Mouse (Mus musculus) limb, embryonic 14.5 days (tissue): ENCODE data around the gene Ube2i. TPM values are rescaled to one million over a fixed set of nuclear protein-coding genes. Genes with fewer than 3 reads are reported as not detected.
"Not testable (repeated sequence)": the region's sequence is repeated elsewhere in the genome, so short reads cannot be mapped to it uniquely, and the experiment has no call there.

Experiments used
- ATAC-seq: fragments of 200-750 bp; cut with Nextera tagmentation; 2 replicates; pipeline ENCODE4 v1.8.0; 2017; ENCODE audit warnings: low read depth, moderate number of reproducible peaks, moderate TSS enrichment; ENCODE audit not compliant: low FRiP score
- DNase-seq: peaks from one replicate; pipeline ENCODE4 v3.0.0-alpha.2; 2015; ENCODE audit warnings: low spot score
- H3K27ac ChIP-seq: fragments of 300-500 bp; sonication (generic); replicated peaks from 2 replicates; pipeline ENCODE4 v1.5.1; 2014; ENCODE audit warnings: low read depth, mild to moderate bottlenecking, low read length, moderate library complexity, mixed read lengths
- H3K27me3 ChIP-seq: fragments of 300-500 bp; sonication (generic); 2 replicates; pipeline ENCODE4 v1.6.1; 2014; ENCODE audit warnings: low read length, mixed read lengths; ENCODE audit not compliant: control insufficient read depth, insufficient read depth
- H3K36me3 ChIP-seq: fragments of 300-500 bp; sonication (generic); 2 replicates; pipeline ENCODE4 v1.6.1; 2014; ENCODE audit warnings: mild to moderate bottlenecking, low read length, moderate library complexity, mixed read lengths; ENCODE audit not compliant: control insufficient read depth, insufficient read depth
- H3K4me1 ChIP-seq: fragments of 300-500 bp; sonication (generic); 2 replicates; pipeline ENCODE4 v1.6.1; 2014; ENCODE audit warnings: antibody characterized with exemption, low read length, mixed read lengths; ENCODE audit not compliant: control insufficient read depth, insufficient read depth
- H3K4me2 ChIP-seq: fragments of 300-500 bp; sonication (generic); replicated peaks from 2 replicates; pipeline ENCODE4 v1.6.1; 2014; ENCODE audit warnings: low read depth, mild to moderate bottlenecking, low read length, moderate library complexity; ENCODE audit not compliant: severe bottlenecking
- H3K4me3 ChIP-seq: fragments of 300-500 bp; sonication (generic); replicated peaks from 2 replicates; pipeline ENCODE4 v1.5.1; 2014; ENCODE audit warnings: low read length
- H3K9ac ChIP-seq: fragments of 300-500 bp; sonication (generic); 2 replicates; pipeline ENCODE4 v1.6.1; 2014; ENCODE audit warnings: mild to moderate bottlenecking, low read depth, low read length, moderate library complexity; ENCODE audit not compliant: severe bottlenecking
- H3K9me3 ChIP-seq: fragments of 300-500 bp; sonication (generic); 2 replicates; pipeline ENCODE4 v1.6.1; 2016; ENCODE audit warnings: low read length; ENCODE audit not compliant: control insufficient read depth
- POLR2A ChIP-seq: fragments of 200-500 bp; IDR thresholded peaks from 2 replicates; pipeline ENCODE4 v1.8.0; 2012; ENCODE audit warnings: inconsistent platforms, mild to moderate bottlenecking, moderate library complexity, borderline replicate concordance; ENCODE audit not compliant: insufficient read depth, insufficient read length; ENCODE audit errors: extremely low read depth
- whole genome bisulfite sequencing: fragments of 180-500 bp; shearing (Covaris S2); extraction: QIAGEN DNeasy Blood & Tissue Kit; methylation state at CpG from one replicate; pipeline ENCODE4 v1.1.7; 2014; 5-methylcytosine and 5-hydroxymethylcytosine counted together
- polyA plus RNA-seq, 2 experiments: library from polyadenylated mRNA; depleted of rRNA in 1 of 2; stranded (reverse) in 1 of 2; unstranded in 1 of 2; fragments of >200 nt; fragmentation: Nextera tagmentation in 1 of 2; extraction: Ambion mirVana in 1 of 2; gene quantifications; 2 replicates each; pipeline versions ENCODE4 v1.2.1 to v1.2.3; 2012 to 2014

Ube2i gene
- polyA plus RNA-seq, 2 experiments = 533 to 540 TPM

- no peaks in the 10 kb centered on the region for H3K27me3 ChIP-seq
- no peak overlapping the region for H3K4me3 ChIP-seq
- ATAC-seq (no peak), DNase-seq (no peak)
- peaks cover 29% of the 10 kb centered on the region for H3K36me3 ChIP-seq
- H3K9me3 ChIP-seq = no peaks in the 10 kb centered on the region
- H3K9ac ChIP-seq = no peak overlapping the region
- H3K27ac ChIP-seq = no peak overlapping the region
- WGBS = 86% methylated on average over 11 of the region's 11 CpGs
- no peak overlapping the region for H3K4me2 ChIP-seq
- H3K4me1 ChIP-seq = peaks cover 10% of the 10 kb centered on the region
- no peak for TF ChIP-seq POLR2A
Measured at GRCm38 (mm10) chr17:25243131-25243780, 31.2 kb downstream of the Ube2i start.

GRCm38 (mm10) chr17:25239695-25240636 lies 34.5 kb downstream of the Ube2i start, which contains the start of the genes Gnptg and Tsr3:
Gene Gnptg (minus strand): TSS chr17:25240124.
Gene Tsr3 (plus strand): TSS chr17:25240170.
- H3K4me2 ChIP-seq = peak within 1 kb of the TSS; percentile 90
- ATAC-seq = peak; percentile 94
- peak; percentile 90 for DNase-seq
- TF ChIP-seq POLR2A = no peak
- peak within 1 kb of the TSS; percentile 82 for H3K27ac ChIP-seq
- peak within 1 kb of the TSS; percentile 93 for H3K4me3 ChIP-seq
- H3K36me3 ChIP-seq = peaks cover 38% of the 10 kb centered on the region
- WGBS = under 1% methylated on average over 73 of the region's 80 CpGs
- no peaks in the 10 kb centered on the region for H3K27me3 ChIP-seq
- H3K9ac ChIP-seq = peak within 1 kb of the TSS; percentile 90
- H3K9me3 ChIP-seq = no peaks in the 10 kb centered on the region
- peaks cover 10% of the 10 kb centered on the region for H3K4me1 ChIP-seq

- Histone ChIP-seq H3K4me3 (no peak overlapping the region), H3K27me3 (no peaks in the 10 kb centered on the region), H3K9me3 (no peaks in the 10 kb centered on the region), H3K27ac (no peak overlapping the region), H3K36me3 (peaks cover 28% of the 10 kb centered on the region), H3K4me2 (no peak overlapping the region), H3K9ac (no peak overlapping the region), H3K4me1 (peaks cover 4% of the 10 kb centered on the region)
- ATAC-seq (no peak), DNase-seq (no peak)
- no peak for TF ChIP-seq POLR2A
- 86% methylated on average over 9 of the region's 9 CpGs for WGBS
Measured at GRCm38 (mm10) chr17:25235635-25236034, 38.8 kb downstream of the Ube2i start.

- not testable (repeated sequence) for DNase-seq, H3K9ac ChIP-seq, ATAC-seq, H3K4me1 ChIP-seq, H3K4me3 ChIP-seq, H3K27me3 ChIP-seq, H3K9me3 ChIP-seq, H3K4me2 ChIP-seq, H3K27ac ChIP-seq
- H3K36me3 ChIP-seq = peaks cover 51% of the 10 kb centered on the region
- WGBS = 91% methylated on average over 6 of the region's 11 CpGs
Measured at GRCm38 (mm10) chr17:25231621-25232020, 42.8 kb downstream of the Ube2i start.

- H3K9ac ChIP-seq = no peak overlapping the region
- peaks cover 52% of the 10 kb centered on the region for H3K36me3 ChIP-seq
- H3K4me2 ChIP-seq = no peak overlapping the region
- H3K4me1 ChIP-seq = no peaks in the 10 kb centered on the region
- WGBS = 89% methylated on average over 3 of the region's 3 CpGs
- H3K4me3 ChIP-seq = no peak overlapping the region
- no peaks in the 10 kb centered on the region for H3K27me3 ChIP-seq
- no peaks in the 10 kb centered on the region for H3K9me3 ChIP-seq
- TF ChIP-seq POLR2A = no peak
- H3K27ac ChIP-seq = no peak overlapping the region
- DNase-seq (no peak), ATAC-seq (no peak)
Measured at GRCm38 (mm10) chr17:25230700-25231099, 43.7 kb downstream of the Ube2i start.

- not testable (repeated sequence) for H3K27ac ChIP-seq, H3K4me2 ChIP-seq, ATAC-seq, H3K9ac ChIP-seq, DNase-seq, H3K27me3 ChIP-seq, H3K4me1 ChIP-seq, H3K9me3 ChIP-seq, H3K4me3 ChIP-seq
- peaks cover 46% of the 10 kb centered on the region for H3K36me3 ChIP-seq
- WGBS = 77% methylated on average over 15 of the region's 17 CpGs
Measured at GRCm38 (mm10) chr17:25230014-25230655, 44.3 kb downstream of the Ube2i start.
